Mouse (Mus musculus): ENCODE data around the gene Tnrc6b. TPM values are rescaled to one million over a fixed set of nuclear protein-coding genes. Genes with fewer than 3 reads are reported as not detected.

Gene Tnrc6b
- total and polyA plus RNA-seq, 3 experiments, result 7.8 to 13.9 (median 8.0) TPM

DNA sequence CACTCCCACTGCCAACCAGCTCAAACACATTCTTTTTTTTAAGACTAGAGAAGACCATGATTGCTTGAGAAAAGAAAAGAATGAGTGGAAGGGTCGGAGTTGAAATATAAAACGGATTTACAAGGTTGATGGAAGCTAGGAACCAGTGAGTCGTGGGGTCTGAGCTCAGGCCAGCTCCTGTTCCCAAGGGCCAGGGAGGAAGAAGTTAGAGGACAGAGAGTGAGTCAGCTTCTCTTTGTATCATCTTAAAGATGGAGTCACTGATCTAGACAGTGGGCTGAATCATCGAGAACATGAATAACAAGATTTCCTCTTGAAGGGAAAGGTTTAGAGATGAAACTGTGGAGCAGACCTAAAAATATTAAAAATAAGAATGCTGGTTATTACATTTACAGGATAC lies 51.5 kb downstream of the Tnrc6b start:
- no peak overlapping the region for H3K4me3 ChIP-seq (ENCODE audit: control insufficient read depth in 1 of 2, insufficient read depth in 1 of 2, low read depth in 2 of 2, low read length in 2 of 2)
- peaks cover 0 to 37% of the 10 kb centered on the region in 2 experiments; a peak in 2 of 4 replicates for H3K36me3 ChIP-seq (ENCODE audit: control insufficient read depth in 1 of 2, insufficient read depth in 2 of 2, low read length in 2 of 2)
- H3K9ac ChIP-seq (ENCODE audit: control insufficient read depth, low read depth, low read length, poor library complexity, severe bottlenecking), result no peak overlapping the region
- DNase-seq (ENCODE audit: low read depth, low spot score), result no peak
- TF ChIP-seq RAD21 (IDR thresholded peaks at IDR 0.05; ENCODE audit: low read depth, low read length), result no peak
- TF ChIP-seq MEF2A (IDR thresholded peaks at IDR 0.05; ENCODE audit: extremely low read depth, insufficient replicate concordance, low read depth, low read length, poor library complexity, severe bottlenecking), result no peak
- no peak for TF ChIP-seq JUND (IDR thresholded peaks at IDR 0.05; ENCODE audit: low read depth, low read length)
- TF ChIP-seq POLR2A (IDR thresholded peaks at IDR 0.05; ENCODE audit: control insufficient read depth in 1 of 2, insufficient read depth in 1 of 2, low read depth in 1 of 2, low read length in 2 of 2, poor library complexity in 1 of 2), result no peak
- no peak for TF ChIP-seq UBTF (IDR thresholded peaks at IDR 0.05; ENCODE audit: borderline replicate concordance, insufficient read depth, low read depth, low read length)
- no peak for TF ChIP-seq GATA1 (IDR thresholded peaks at IDR 0.05; ENCODE audit: low read depth, low read length)
- TF ChIP-seq KAT2A (conservative IDR thresholded peaks at IDR 0.05; ENCODE audit: low read depth, low read length), result no peak
- TF ChIP-seq USF1 (IDR thresholded peaks at IDR 0.05; ENCODE audit: low read depth, low read length), result no peak
- TF ChIP-seq MYB (IDR thresholded peaks at IDR 0.05; ENCODE audit: low read depth, low read length), result no peak
- TF ChIP-seq MYC (IDR thresholded peaks at IDR 0.05; ENCODE audit: low read depth, low read length), result no peak
- TF ChIP-seq CHD2 (IDR thresholded peaks at IDR 0.05; ENCODE audit: low read length), result no peak
- no peak for TF ChIP-seq GABPA (IDR thresholded peaks at IDR 0.05; ENCODE audit: low read depth, low read length)
- no peak for TF ChIP-seq SMC3 (IDR thresholded peaks at IDR 0.05; ENCODE audit: low read depth, low read length)
- TF ChIP-seq RCOR1 (IDR thresholded peaks at IDR 0.05; ENCODE audit: low read depth, low read length), result no peak
- H3K4me1 ChIP-seq (ENCODE audit: control insufficient read depth in 1 of 2, insufficient read depth in 2 of 2, low read length in 2 of 2), result peaks cover 13 to 25% of the 10 kb centered on the region in 2 experiments
- no peaks in the 10 kb centered on the region for H3K79me2 ChIP-seq (ENCODE audit: control insufficient read depth, insufficient read depth, low read length, poor library complexity)
- H3K9me3 ChIP-seq (replicated peaks; ENCODE audit: insufficient read depth, low read length), result no peaks in the 10 kb centered on the region
- no peaks in the 10 kb centered on the region for H3K27me3 ChIP-seq (ENCODE audit: control insufficient read depth in 1 of 2, insufficient read depth in 2 of 2, low read length in 2 of 2)
- H3K27ac ChIP-seq (ENCODE audit: control insufficient read depth, low read depth, low read length), result no peak overlapping the region

- peaks cover 13 to 25% of the 10 kb centered on the region in 2 experiments for H3K4me1 ChIP-seq (ENCODE audit: control insufficient read depth in 1 of 2, insufficient read depth in 2 of 2, low read length in 2 of 2)
- no peaks in the 10 kb centered on the region for H3K9me3 ChIP-seq (replicated peaks; ENCODE audit: insufficient read depth, low read length)
- H3K4me3 ChIP-seq (ENCODE audit: control insufficient read depth in 1 of 2, insufficient read depth in 1 of 2, low read depth in 2 of 2, low read length in 2 of 2), result no peak overlapping the region
- no peak overlapping the region for H3K9ac ChIP-seq (ENCODE audit: control insufficient read depth, low read depth, low read length, poor library complexity, severe bottlenecking)
- H3K27ac ChIP-seq (ENCODE audit: control insufficient read depth, low read depth, low read length), result peak overlapping the region; percentile 35; the same call in 1 of the 2 replicates
- TF ChIP-seq GATA1 (IDR thresholded peaks at IDR 0.05; ENCODE audit: low read depth, low read length), result peak; percentile 89
- no peak for TF ChIP-seq MEF2A (IDR thresholded peaks at IDR 0.05; ENCODE audit: extremely low read depth, insufficient replicate concordance, low read depth, low read length, poor library complexity, severe bottlenecking)
- peak; percentile 52; the same call in 1 of the 2 replicates for TF ChIP-seq MAX (IDR thresholded peaks at IDR 0.05; ENCODE audit: low read length)
- TF ChIP-seq ETS1 (IDR thresholded peaks at IDR 0.05; ENCODE audit: low read depth, low read length), result peak; percentile 46; the same call in 1 of the 2 replicates
- 0 out of 2 replicates have a peak, but pooled peaks have one; percentile 23 for TF ChIP-seq JUND (IDR thresholded peaks at IDR 0.05; ENCODE audit: low read depth, low read length)
- no peak for TF ChIP-seq MAFK (IDR thresholded peaks at IDR 0.05; ENCODE audit: borderline replicate concordance, low read depth, low read length)
- TF ChIP-seq E2F4 (IDR thresholded peaks at IDR 0.05; ENCODE audit: borderline replicate concordance, low read depth, low read length), result no peak
- peak; percentile 88 to 93 for TF ChIP-seq EP300 (IDR thresholded peaks at IDR 0.05; ENCODE audit: low read depth in 1 of 2, low read length in 2 of 2)
- peak; percentile 88 for TF ChIP-seq RCOR1 (IDR thresholded peaks at IDR 0.05; ENCODE audit: low read depth, low read length)
- peak; percentile 80 for TF ChIP-seq TAL1 (IDR thresholded peaks at IDR 0.05; ENCODE audit: low read length)
- TF ChIP-seq ZNF384 (IDR thresholded peaks at IDR 0.05; ENCODE audit: low read depth, low read length), result no peak
- TF ChIP-seq SMC3 (IDR thresholded peaks at IDR 0.05; ENCODE audit: low read depth, low read length), result peak; percentile 16; the same call in 1 of the 2 replicates
- peak; percentile 68; the same call in 1 of the 2 replicates for TF ChIP-seq MYC (IDR thresholded peaks at IDR 0.05; ENCODE audit: low read depth, low read length)
- TF ChIP-seq SIN3A (IDR thresholded peaks at IDR 0.05; ENCODE audit: low read length), result peak; percentile 48
- TF ChIP-seq TCF12 (IDR thresholded peaks at IDR 0.05; ENCODE audit: low read depth, low read length), result peak; percentile 89
- TF ChIP-seq GABPA (IDR thresholded peaks at IDR 0.05; ENCODE audit: low read depth, low read length), result no peak
- peak; percentile 76 for DNase-seq (ENCODE audit: low read depth, low spot score)
- no peaks in the 10 kb centered on the region for H3K79me2 ChIP-seq (ENCODE audit: control insufficient read depth, insufficient read depth, low read length, poor library complexity)
- peaks cover 0 to 37% of the 10 kb centered on the region in 2 experiments; a peak in 2 of 4 replicates for H3K36me3 ChIP-seq (ENCODE audit: control insufficient read depth in 1 of 2, insufficient read depth in 2 of 2, low read length in 2 of 2)
- no peaks in the 10 kb centered on the region for H3K27me3 ChIP-seq (ENCODE audit: control insufficient read depth in 1 of 2, insufficient read depth in 2 of 2, low read length in 2 of 2)
Measured at GRCm38 (mm10) chr15:80764666-80765065, 53.6 kb downstream of the Tnrc6b start.

Data from MEL (cell line).